Mouse (Mus musculus): Measurements from ENCODE around the gene Actrt2.

Gene Actrt2

DNA sequence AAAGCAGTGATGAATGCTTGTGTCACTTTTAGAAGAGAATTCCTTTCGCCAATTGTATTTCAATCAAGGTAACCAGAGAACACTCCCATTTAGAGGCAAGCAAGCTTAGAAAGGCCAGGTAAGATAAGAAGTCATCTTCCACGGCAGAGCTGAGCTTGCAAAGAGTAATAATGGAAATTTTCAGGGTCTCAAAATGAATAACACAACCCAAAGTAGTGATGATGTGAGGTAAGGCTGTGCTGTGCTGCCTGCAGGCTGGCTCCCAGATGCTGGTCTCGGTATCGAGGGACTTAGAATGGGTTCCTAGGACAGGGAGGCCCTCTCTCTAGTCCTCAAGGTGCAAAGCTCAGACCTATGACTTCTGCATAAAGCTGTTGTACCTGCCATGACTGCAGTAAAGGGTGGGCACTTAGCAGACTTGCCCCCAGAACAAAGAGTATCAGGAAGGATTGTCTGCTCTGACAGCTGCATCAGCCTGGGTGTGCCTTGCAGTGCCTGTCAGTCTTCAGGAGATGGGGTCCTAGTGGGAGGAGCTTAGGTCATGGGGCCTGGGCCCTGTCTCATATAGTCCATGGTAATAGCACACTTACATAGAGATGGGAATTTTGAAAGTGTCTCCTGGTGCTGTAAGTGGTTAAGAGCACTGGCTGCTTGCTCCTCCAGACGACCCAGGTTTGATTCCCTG lies 15.5 kb upstream of the Actrt2 start:
- no peak for DNase-seq (ENCODE audit: low spot score)

DNA sequence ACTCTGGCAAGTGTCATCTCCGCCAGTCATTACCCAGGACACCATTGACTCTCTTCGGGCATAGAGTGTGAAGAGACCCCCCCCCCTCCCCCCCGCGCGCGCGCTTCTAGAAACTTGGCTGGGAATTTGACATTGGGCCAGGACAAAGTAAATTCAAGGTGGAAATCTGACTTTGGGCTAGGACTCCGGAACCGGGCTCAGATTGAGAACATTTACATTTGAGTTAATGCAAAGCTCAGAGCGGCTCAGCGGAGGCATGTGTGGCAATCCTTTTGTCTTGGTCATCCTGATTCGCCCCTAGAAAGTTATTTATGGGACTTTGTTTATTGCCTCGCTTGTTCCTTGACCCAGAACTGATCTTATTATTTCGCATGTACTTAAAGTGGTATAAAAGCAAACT lies 14.6 kb upstream of the Actrt2 start:
- no peak for DNase-seq (ENCODE audit: low spot score)

DNA sequence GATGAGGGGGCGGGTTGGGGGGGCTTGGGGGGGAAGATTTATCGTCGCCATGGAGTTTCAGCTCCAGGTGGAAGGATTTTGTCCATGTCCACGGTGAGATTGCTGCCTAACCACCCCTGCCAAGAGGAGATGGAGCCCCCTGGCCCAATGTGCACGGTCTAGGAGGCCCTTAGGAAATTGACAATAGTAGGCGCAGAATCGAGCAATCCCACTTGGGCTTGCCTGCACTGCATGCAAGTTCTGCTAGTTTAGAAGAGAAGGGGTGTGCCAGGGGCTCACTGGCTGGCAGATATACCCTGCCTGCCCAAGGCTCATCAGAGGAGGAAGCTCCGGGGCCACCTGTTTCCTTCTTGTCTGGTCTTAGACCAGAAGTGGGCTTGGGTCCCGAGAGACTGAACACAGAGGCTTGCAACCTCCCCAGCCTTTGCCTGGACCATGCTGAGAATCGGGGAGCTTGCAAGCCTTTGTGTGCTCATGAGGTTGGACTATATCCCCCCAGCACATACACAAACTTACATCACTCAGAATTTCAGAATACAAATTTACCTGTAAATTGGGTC lies 7.9 kb upstream of the Actrt2 start:
- DNase-seq (ENCODE audit: low spot score), result no peak

DNA sequence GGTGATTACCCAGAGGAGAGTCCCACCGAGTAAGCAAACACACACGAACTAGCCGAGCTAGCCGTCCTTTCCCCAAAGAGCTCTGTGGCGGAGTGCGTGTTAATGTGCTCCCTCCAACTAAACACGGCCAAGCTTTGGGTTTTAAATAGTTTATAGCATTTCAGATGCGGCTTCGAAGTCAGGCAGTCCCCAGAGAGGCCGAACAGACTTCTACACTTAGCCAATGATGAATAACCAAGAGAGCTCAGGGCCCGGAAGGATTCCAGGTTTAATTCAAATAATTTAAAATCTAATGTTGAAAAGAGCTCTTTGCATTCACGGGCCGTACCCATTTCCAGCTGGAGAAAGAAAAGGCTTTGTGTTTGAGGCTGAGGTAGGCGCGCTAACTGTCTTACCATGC lies 7.3 kb upstream of the Actrt2 start:
- DNase-seq (ENCODE audit: low spot score), result no peak

DNA sequence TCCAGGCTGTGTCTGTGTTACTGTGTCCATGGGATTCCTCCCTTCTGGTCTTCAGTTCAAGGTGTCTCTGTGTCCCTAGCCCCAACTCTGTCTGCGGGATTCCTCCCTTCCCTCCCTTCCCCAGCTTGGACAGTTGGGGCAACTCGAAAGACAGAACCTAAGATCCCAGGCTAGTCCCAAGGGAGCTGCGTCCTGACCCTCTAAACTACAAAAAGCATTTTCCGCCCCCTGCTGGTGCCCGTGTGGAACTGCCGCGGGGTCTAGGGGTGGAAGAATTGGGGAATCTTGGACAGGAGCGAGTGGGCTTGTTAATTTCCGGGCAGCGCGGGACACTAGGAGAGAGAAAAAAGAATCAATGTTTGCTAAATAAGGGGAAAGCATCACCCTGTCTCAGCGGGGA lies 6.9 kb upstream of the Actrt2 start:
- no peak for DNase-seq (ENCODE audit: low spot score)

DNA sequence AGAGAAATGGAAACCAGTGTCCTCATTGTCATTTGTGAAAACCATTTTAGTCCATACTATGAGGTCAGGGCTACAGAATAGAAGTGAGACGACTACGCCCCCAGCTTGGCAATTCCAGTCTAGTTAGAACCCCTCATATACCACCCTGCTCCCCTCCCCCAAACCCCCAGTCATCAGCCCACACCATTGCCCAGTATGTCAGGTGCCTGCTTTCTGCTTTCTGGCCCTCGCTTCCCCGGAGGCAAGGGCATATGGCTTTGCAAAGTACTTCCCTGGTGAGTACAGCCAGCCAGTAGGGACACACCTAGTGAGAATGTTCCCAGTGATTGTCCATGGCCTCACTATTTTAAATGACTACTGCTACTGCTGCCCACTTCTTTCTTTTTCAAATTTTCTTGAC lies 6.3 kb upstream of the Actrt2 start:
- no peak for DNase-seq (ENCODE audit: low spot score)

DNA sequence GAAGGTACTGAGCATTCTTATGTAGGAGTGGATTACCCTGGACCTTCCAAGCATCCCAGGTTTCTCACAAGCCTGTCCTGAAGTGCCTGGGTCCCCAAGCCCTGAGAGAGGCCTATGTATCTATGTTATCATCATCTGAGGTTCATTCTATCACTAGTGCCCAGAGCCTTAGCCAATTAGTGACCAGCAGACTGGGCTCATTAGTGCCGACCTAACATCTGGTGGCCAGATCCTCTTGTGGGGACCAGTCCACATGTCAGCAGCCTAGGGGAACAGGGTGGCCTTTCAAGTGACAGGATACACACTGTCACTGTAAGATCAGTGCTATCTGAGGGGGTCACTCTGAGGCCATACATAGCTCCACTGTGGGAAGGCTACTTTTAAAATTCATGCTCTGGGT lies 4.4 kb upstream of the Actrt2 start:
- no peak for DNase-seq (ENCODE audit: low spot score)

DNA sequence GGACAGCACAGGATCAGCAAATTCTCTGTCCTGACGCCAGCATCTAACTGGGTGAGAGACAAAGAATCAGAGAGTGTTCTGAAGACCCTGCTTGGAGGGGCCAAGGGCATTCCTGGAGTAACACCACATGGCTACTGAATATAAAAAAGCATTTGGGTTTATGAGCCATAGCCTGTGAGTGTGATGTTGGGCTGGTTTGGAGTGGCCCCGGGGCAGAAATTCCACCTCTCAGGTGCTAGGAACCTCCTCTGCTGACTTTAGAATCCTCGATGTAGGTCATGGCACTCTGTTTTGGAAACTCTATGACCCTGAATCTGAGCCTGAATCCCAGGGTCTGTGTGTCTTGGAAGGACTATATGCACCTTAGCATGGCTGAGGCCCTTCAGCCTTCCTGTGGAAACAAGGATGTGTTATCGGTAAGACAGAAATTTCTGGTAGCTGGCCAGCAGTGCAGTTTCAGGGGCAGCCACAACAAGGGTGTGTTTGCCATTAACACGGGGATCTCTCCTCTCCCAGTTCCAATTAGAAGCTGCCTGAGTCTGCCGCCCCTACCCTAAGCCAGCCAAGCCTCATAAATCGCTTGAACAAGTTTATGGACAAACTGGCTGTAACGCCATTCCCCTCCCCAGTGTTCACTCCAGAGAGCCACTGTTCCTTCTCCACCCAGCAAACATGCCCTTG lies 3.7 kb upstream of the Actrt2 start:
- no peak for DNase-seq (ENCODE audit: low spot score)

DNA sequence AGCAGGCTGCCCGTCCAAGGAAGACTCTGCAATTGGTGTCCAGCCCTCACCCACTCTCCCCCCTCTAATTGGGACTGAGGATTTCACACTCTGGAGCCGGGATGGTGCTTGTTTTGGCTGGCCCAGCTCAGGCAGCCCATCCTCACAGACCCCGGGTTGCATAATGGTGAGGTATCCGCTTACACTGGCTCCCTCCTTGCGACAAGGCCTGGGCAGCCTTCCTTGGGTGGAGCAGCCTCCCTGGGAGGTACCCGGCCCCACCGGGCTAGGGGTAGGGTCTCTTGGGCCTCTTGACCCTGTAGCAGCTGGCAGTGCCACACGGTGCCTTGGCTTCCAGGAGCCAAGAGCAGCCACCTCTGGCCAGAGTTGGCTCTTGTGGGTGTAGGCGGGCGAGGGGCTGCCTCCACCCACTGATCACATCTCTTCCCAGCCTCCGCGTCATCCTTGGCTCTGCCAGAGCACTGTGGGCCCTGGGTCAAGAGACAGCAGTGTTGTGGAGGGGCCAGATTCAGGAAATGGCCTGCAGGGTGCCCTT lies 4.9 kb downstream of the Actrt2 start:
- no peak for DNase-seq (ENCODE audit: low spot score)

DNA sequence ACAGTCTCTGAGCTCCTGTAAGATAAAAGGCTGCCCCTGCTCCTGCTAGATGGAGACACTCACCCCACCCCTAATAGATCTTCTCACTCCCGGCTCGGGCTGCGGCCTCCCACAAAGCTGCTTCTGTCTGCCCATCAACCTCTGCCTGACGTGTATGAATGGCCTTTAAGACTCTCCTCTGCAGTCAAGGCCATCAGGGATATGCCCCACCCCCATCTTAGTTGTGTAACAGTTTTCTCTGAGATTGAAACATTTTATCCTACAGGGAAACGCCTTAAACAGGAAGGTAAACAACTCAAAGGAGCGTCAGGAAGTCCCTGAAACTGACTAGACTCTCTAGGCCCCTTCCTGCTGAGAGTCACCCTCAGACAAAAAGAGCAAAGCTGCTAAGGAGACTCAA lies 6.4 kb downstream of the Actrt2 start:
- DNase-seq (ENCODE audit: low spot score), result no peak

DNA sequence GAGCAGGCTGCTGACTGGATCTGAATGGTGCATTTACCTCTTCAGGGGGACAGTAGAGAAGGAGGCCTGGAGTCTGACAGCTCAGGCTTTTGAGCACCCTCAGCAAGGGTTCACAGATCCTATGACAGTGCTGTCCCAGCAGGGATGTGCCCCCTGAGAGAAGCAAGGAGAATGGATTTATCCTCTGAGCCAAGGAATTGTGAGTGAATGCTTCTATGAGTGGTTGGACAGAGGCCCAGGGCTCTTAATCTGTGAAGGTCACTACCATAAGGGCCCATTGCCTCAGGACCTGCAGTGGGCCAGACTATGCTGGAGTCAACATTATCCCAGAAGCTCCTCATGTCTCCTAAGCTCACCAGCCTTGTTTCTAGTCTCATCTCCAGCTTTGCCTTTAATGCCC lies 7.6 kb downstream of the Actrt2 start:
- no peak for DNase-seq (ENCODE audit: low spot score)

DNA sequence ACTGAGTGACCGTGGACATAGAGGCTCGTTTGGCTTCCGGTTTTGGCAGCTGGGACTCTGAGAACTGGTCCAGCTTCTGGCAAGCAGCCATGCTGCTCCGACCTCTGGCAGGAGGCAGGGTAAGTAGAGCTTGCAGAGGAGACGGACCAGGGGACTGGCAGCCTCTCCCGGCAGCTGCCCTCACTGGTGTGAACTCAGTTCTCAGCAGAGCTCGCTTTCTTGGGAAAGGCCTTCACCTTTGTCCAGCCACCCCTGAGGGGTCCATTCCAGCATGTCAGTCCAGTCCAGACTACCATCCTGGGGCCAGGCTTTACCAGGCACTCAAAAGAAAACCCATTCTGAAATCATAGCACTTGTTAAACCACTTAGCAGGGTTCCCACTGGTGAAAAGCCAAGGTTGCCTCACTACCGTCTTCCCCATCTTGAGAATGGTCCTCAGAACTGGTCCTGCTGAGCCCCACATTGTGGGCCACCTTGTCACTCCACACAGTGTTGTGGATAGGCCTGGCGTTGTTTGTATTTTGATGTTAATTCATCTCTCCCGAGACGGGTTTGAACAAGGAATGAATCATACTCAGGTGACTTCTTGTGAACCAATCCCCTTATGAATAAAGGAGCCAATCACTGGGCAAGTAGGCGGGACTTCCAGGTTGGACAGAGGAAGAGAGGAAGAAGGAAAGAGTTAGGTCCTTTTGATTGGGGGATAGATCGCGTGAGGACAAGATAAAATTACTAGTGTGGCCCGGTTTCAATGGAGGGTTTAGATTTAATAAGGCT lies 12.3 kb downstream of the Actrt2 start:
- DNase-seq (ENCODE audit: low spot score), result no peak

DNA sequence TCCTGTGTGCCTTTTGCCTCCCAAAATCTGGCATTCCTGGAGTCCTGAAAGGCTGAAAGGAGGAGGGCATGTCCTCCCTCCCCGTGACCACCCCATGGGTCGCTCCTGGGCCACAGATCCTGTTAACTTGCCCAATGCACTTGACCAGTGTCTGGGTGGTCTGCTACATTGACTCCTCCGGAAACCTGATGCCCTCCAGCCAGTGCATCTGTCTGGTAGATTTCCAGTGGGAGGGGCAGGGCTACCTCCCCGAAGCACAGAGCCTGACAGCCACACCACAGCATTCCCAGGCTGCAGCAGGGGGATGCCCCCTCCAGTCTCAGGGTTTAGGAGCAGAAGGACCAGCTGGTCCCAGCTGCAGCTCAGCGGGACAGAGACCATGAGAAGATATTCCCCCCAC lies 15.2 kb downstream of the Actrt2 start:
- no peak for DNase-seq (ENCODE audit: low spot score)

DNA sequence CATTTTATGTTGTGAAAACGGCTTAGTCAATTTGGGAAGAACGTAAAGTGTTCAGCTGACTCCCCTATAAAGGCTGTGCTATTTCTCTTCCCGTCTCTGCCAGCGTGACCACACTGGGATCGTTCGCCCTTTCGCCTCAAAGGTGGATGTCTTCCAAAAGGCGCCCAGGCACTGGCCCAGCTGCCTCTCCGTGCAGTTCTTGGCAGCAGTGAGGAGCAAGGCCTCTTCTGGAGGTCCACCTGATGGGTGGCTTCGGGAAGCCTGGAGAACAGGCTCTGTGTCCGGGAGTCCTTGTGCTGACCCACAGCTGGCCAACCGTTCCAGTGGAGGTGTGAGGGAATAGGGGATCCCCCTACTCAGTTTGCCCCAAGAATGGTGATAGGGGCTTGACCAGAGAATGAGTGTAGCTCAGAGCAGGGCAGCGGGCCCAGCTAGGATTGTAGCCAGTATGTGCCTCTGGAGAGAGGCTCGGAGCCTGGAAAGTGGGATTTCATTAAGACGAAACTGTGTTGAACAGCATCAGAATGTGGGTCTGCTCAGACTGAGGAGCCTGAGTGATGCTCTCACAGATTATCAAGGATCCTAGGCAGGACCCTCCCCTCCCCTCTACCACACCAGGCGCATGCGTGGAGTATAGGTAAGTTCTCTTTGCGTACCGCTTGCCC lies 18.5 kb downstream of the Actrt2 start:
- no peak for DNase-seq (ENCODE audit: low spot score)

DNA sequence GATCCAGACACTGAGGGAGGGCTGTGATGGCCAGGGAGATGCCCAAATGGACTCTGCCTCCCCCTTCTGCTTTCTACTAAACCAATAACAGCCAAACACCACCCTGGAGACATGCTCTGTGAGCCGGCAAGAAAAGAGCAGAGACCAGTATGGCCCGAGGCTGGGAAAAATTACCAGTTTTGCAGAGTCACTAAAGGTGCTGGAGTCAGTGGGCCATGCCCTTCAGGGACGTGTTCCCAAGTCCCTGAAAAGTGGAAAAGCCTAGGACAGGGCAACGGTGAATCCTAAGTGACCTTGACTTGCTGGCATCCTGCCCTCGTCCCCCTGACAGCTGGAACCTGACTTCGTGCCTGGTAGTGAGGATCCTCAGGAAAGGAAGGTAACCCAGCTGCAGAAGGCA lies 25.2 kb downstream of the Actrt2 start:
- no peak for DNase-seq (ENCODE audit: low spot score)

DNA sequence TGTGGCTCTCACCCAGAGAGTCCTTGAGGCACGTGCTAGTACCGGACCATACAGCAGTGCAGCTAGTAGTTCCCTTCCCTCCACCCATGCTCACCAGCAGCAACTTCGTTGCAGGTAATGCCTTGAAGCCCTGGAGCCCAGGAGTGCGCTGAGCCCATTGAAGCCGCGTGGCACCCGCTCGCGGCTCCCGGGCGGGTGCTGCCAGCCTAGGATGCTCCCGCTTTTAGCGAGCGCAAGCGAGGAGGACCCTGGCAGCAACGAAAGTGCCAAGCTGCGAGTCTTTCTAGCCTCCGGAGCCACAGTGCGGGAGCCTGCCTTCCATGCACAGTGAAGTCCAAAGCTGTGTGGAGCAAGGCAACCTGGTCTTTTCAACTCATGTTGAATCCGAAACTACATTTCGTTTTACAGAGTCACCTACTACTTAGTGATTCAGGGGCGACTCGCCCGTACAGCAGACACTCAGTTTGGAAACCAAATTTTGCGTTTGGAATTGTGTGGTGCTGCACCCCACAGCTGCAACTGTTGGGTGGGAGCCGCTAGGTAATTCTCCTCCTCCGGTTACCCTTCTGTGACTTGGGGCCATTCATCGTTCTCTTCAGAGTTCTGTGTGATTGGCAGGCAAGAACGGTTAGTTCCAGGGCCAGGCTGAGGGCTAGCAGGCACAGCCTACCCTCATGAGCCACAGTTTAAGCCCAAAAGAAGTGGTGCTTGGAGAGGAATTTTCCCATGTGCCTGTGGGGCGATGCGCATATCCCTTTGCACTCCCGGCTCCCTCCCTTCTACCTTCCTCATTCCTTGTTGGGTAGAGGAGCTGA lies 26.2 kb downstream of the Actrt2 start:
- no peak for DNase-seq (ENCODE audit: low spot score)

DNA sequence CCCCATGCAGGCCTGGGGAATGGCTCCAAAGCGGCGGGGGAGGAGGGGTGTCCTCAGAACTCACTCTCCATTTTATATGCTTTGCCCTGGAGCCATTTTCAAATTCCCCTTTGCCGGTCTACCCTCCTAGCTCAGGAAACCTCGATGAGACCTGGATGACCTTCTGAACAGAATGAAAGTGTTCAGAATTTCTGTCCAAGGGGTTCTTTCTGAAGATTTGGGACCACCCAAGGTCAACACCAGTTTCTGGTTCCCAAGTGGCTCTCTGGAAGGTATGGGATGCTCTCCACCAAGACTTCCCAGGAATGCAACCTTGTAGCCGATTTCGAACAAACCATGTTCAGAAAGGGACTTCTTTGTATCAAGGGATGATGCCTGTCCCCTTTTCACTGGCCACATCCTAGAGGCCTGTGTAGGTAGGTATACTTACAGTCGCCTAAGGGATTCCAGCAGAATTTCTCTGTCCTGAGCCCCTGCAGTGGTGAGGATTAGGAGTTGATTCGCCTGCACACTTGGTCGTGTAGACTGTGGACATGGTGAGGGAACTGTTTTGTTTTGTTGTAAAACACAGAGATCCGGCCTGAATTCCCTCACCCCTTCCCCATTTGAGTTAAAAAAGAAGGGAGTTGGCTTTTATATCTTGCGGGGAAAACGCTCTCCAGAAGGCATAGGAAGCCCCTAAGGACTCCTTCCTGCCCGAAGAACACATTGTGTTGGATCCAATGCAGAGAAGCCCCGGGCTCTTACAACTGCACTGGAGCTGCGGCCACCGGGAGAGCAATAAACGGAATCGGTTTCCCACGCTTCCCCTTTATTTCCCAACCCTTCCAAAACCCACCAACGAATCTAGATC lies 27.0 kb downstream of the Actrt2 start:
- no peak for DNase-seq (ENCODE audit: low spot score)

DNA sequence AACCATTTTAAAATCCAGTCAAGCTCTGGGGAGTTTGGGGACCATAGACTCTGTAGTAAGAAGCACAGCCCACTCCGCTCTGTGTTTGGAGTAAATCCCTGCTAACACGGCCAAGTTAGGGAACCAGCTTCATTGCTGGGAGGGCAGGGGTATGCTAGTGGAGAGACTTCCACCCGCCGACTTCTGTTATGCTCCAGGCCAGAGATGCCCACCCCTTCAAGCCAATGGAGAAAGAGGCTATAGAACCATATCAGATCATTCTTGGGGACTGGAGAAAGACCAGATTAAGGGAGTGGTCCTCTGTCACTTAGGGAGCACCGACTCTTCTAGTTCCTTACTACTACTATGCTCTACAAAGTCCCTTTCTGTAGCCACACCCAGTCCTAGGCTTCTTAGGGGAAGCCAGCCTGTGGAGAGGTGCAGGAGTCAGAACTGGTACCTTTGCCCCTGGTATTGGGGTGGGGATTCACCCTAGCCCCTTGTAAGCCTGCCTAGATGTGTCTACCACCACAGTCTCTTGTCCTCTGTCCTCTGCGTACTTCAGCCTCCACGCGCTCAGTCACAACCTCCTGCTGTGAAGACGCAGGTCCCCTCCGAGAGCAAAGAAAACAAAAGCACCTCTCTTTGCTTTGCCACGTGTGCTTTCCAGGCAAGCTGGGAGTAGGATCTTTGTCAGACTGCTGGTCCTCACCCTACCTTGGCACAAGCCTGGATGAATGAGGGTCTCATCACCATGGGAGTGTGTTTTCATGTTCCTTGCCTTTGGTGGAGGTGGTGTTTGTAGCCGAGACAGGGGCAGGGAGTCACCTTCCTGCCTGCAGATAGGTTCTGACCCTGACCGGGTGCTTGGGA lies 27.9 kb downstream of the Actrt2 start:
- no peak for DNase-seq (ENCODE audit: low spot score)

DNA sequence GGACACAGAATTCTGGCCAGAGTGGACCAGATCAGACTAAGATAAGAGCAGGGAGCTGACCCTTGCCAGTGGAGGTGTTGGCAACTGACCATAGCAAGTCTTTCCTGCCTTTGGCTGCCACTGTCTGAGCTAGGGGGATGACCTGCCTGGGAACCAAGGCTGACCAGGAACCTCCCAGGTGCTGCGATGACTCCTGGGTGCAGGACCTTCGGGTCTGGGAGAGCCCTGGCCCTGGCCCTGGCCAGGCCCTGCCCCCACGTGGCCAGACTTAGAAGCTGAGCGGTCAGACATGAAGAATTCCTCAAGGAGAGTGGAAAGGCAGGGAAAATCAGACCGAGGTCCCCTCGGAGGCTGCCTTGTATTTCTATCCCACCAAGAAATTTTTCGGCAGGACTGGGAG lies 28.5 kb downstream of the Actrt2 start:
- no peak for DNase-seq (ENCODE audit: low spot score)

All from spleen, adult 12 weeks (tissue).